Mouse (Mus musculus) liver, embryonic 13.5 days (tissue): ENCODE measurements around the gene Gm28053. TPM values are rescaled to one million over a fixed set of nuclear protein-coding genes. Genes with fewer than 3 reads are reported as not detected.
A peak's percentile ranks its signal among the peaks of the same experiment; 100 is the strongest.

ENCODE experiments used
- ATAC-seq: fragments of 200-750 bp; cut with Nextera tagmentation; 2 replicates; pipeline ENCODE4 v1.8.0; 2017; ENCODE audit warnings: low read depth, mild to moderate bottlenecking, moderate number of reproducible peaks, moderate library complexity
- DNase-seq: peaks from one replicate; pipeline ENCODE4 v3.0.0; 2022
- H3K27ac ChIP-seq: fragments of 300-500 bp; sonication (generic); 2 replicates; pipeline ENCODE4 v1.5.1; 2015; ENCODE audit warnings: moderate library complexity, mild to moderate bottlenecking, inconsistent platforms
- H3K27me3 ChIP-seq: fragments of 300-500 bp; sonication (generic); 2 replicates; pipeline ENCODE4 v1.6.1; 2015; ENCODE audit warnings: mild to moderate bottlenecking, inconsistent platforms
- H3K36me3 ChIP-seq: fragments of 300-500 bp; sonication (generic); 2 replicates; pipeline ENCODE4 v1.6.1; 2015; ENCODE audit warnings: mild to moderate bottlenecking, inconsistent platforms
- H3K4me1 ChIP-seq: fragments of 300-500 bp; sonication (generic); replicated peaks from 2 replicates; pipeline ENCODE4 v1.6.1; 2015; ENCODE audit warnings: inconsistent platforms
- H3K4me2 ChIP-seq: fragments of 300-500 bp; sonication (generic); 2 replicates; pipeline ENCODE4 v1.6.1; 2015; ENCODE audit warnings: inconsistent platforms, mild to moderate bottlenecking, moderate library complexity
- H3K4me3 ChIP-seq: fragments of 300-500 bp; sonication (generic); replicated peaks from 2 replicates; pipeline ENCODE4 v1.5.1; 2015; ENCODE audit warnings: mild to moderate bottlenecking, inconsistent platforms
- H3K9ac ChIP-seq: fragments of 300-500 bp; sonication (generic); 2 replicates; pipeline ENCODE4 v1.6.1; 2015; ENCODE audit warnings: mild to moderate bottlenecking, inconsistent platforms
- H3K9me3 ChIP-seq: fragments of 300-500 bp; sonication (generic); replicated peaks from 2 replicates; pipeline ENCODE4 v1.6.1; 2016; ENCODE audit warnings: inconsistent platforms
- WGBS: fragments of 180-500 bp; shearing (Covaris S2); methylation state at CpG from one replicate; pipeline ENCODE4 v1.1.7; 2015; ENCODE audit not compliant: insufficient replicate concordance; 5-methylcytosine and 5-hydroxymethylcytosine counted together
- polyA plus RNA-seq: library from polyadenylated mRNA; unstranded; fragments of >200 nt; fragmentation: Nextera tagmentation; extraction: Ambion mirVana; gene quantifications from 2 replicates; pipeline ENCODE4 v1.2.1, GENCODE M21; 2015

Gm28053 gene
- polyA plus RNA-seq, 1 experiment from 2014 or later: 1.6 TPM

- 65% methylated on average over 4 of the region's 4 CpGs for WGBS
- DNase-seq: no peak
- H3K9me3 ChIP-seq: no peaks in the 10 kb centered on the region
These were observed 21.4 kb upstream of the Gm28053 start for GRCm38 (mm10) chr6:48696830-48697554.

GRCm38 (mm10) chr6:48697555-48697930 is 20.9 kb upstream of the Gm28053 start:
- no peak overlapping the region for H3K27ac ChIP-seq
- no peak overlapping the region for H3K4me2 ChIP-seq
- H3K36me3 ChIP-seq: no peaks in the 10 kb centered on the region

More at GRCm38 (mm10) chr6:48696830-48697554, 21.4 kb upstream of the Gm28053 start:
- Histone ChIP-seq H3K27me3 (no peaks in the 10 kb centered on the region), H3K4me3 (no peak overlapping the region), H3K27ac (no peak overlapping the region), H3K4me1 (no peaks in the 10 kb centered on the region; the same call in 1 of the 2 replicates), H3K36me3 (no peaks in the 10 kb centered on the region), H3K9ac (no peak overlapping the region), H3K4me2 (no peak overlapping the region)
- no peak for ATAC-seq

GRCm38 (mm10) chr6:48698066-48698856 is 20.1 kb upstream of the Gm28053 start:
- Histone ChIP-seq H3K36me3 (no peaks in the 10 kb centered on the region), H3K4me2 (no peak overlapping the region), H3K4me1 (no peaks in the 10 kb centered on the region; the same call in 1 of the 2 replicates), H3K27me3 (no peaks in the 10 kb centered on the region), H3K27ac (no peak overlapping the region), H3K4me3 (no peak overlapping the region), H3K9me3 (no peaks in the 10 kb centered on the region), H3K9ac (no peak overlapping the region)
- DNase-seq (no peak), ATAC-seq (no peak)
- 46% methylated on average over 7 of the region's 7 CpGs for WGBS

More at GRCm38 (mm10) chr6:48697555-48697930, 20.9 kb upstream of the Gm28053 start:
- 32% methylated on average over 1 of the region's 1 CpGs for WGBS
- Histone ChIP-seq H3K4me1 (no peaks in the 10 kb centered on the region; the same call in 1 of the 2 replicates), H3K9me3 (no peaks in the 10 kb centered on the region), H3K9ac (no peak overlapping the region), H3K27me3 (no peaks in the 10 kb centered on the region), H3K4me3 (no peak overlapping the region)
- no peak for ATAC-seq
- no peak for DNase-seq

DNA sequence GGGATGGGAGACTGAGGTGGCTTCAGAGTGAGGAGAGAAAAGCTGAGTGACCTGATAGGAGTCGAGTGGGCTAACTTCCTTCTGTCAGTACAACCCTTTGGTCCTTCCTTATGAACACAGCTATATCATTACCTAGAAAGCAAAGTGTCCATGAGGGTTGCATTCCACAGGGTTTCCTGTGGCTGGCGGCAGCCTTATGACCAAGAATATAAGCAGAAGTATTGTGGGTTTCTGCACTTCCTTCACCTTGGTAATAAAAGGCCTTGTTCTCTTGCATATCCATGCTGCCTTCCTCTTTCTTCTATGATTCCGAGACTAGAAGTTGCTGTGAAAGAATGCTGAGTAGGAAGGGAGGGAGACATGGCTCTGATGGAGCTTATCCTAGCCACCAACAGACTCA is 19.5 kb upstream of the Gm28053 start:
- Histone ChIP-seq H3K4me2 (no peak overlapping the region), H3K27ac (no peak overlapping the region)

GRCm38 (mm10) chr6:48700251-48701075 is 17.9 kb upstream of the Gm28053 start:
- no peaks in the 10 kb centered on the region for H3K36me3 ChIP-seq
- H3K9me3 ChIP-seq: no peaks in the 10 kb centered on the region
- peak overlapping the region; percentile 14; the same call in 1 of the 2 replicates for H3K27ac ChIP-seq
- DNase-seq: no peak
- no peaks in the 10 kb centered on the region for H3K27me3 ChIP-seq
- H3K9ac ChIP-seq: no peak overlapping the region
- H3K4me2 ChIP-seq: no peak overlapping the region
- peak; percentile 36; the same call in 1 of the 2 replicates for ATAC-seq
- WGBS: 14% methylated on average over 5 of the region's 5 CpGs
- no peaks in the 10 kb centered on the region; the same call in 1 of the 2 replicates for H3K4me1 ChIP-seq
- no peak overlapping the region for H3K4me3 ChIP-seq

More for the DNA sequence above, 19.5 kb upstream of the Gm28053 start:
- Histone ChIP-seq H3K4me1 (no peaks in the 10 kb centered on the region; the same call in 1 of the 2 replicates), H3K27me3 (no peaks in the 10 kb centered on the region), H3K4me3 (no peak overlapping the region), H3K9me3 (no peaks in the 10 kb centered on the region), H3K9ac (no peak overlapping the region), H3K36me3 (no peaks in the 10 kb centered on the region)
- ATAC-seq (no peak), DNase-seq (no peak)
- 19% methylated on average over 3 of the region's 3 CpGs for WGBS

DNA sequence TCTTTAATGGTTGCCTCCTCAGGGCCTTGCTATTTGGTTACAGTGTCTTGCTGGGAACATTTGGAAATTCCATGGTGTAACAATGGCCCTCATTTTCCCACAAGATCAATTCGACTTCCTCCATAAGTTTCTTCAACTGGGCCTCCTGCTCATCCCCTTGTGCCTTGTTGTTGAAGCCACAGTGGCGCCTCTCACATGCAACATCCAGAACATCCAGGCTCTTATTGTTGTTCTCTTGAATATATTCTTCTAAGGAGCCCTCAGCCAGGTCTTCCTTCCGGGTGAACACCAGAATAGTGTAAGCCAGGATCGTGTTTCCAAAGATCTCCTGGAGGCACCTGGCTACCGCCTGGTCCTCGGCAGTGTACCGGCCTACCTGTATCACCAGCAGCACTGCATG is 16.3 kb upstream of the Gm28053 start:
- WGBS: 72% methylated on average over 7 of the region's 7 CpGs

DNA sequence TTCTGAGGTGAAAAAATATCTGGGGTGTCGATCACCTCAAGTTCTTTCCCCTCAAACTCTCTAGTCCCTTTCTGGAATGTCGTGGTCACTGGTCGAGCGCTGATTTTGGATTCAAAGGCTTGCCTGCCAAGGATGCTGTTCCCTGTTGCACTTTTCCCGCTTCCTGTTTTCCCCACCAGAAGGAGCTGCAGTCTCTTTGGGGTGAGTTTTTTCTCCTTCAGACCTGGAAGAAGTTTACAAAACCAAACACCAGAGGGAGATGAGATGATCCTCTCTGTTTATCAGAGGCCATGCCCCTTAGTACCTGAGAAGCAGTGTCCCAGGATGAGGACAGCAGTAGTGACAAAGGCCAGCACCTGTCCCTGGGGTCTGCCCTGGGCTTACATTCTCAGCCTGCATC is 15.8 kb upstream of the Gm28053 start:
- H3K4me2 ChIP-seq: no peak overlapping the region
- DNase-seq (no peak), ATAC-seq (no peak)
- H3K9ac ChIP-seq: no peak overlapping the region
- no peaks in the 10 kb centered on the region for H3K9me3 ChIP-seq
- H3K27ac ChIP-seq: no peak overlapping the region
- H3K4me1 ChIP-seq: no peaks in the 10 kb centered on the region; the same call in 1 of the 2 replicates
- no peaks in the 10 kb centered on the region for H3K36me3 ChIP-seq
- no peak overlapping the region for H3K4me3 ChIP-seq
- no peaks in the 10 kb centered on the region for H3K27me3 ChIP-seq
- WGBS: 74% methylated on average over 5 of the region's 5 CpGs

More for the DNA sequence above, 16.3 kb upstream of the Gm28053 start:
- Histone ChIP-seq H3K27me3 (no peaks in the 10 kb centered on the region), H3K9me3 (no peaks in the 10 kb centered on the region), H3K9ac (no peak overlapping the region), H3K36me3 (no peaks in the 10 kb centered on the region), H3K27ac (no peak overlapping the region), H3K4me3 (no peak overlapping the region), H3K4me2 (no peak overlapping the region), H3K4me1 (no peaks in the 10 kb centered on the region; the same call in 1 of the 2 replicates)
- no peak for DNase-seq
- no peak for ATAC-seq

DNA sequence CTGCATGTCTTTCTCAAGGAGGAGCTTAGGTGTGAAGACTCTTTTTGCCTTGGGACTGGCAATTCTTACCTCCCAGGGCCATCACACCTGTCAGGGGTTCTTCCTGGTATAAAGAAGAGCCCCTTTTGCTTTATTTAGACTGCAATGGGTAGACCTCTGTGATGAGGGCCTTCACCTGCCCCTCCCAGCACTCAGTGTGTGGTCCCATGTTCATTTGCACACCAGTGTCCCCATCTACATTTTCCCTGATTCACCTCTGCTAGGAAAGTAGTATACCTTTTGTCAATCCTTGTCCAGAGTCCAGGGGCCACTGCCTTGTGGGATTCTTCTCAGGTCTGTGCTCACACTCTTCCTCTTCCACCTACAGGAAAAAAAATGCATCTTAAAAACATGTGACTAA is 14.3 kb upstream of the Gm28053 start:
- no peak overlapping the region for H3K9ac ChIP-seq
- no peaks in the 10 kb centered on the region for H3K9me3 ChIP-seq
- H3K36me3 ChIP-seq: no peaks in the 10 kb centered on the region
- no peaks in the 10 kb centered on the region; the same call in 1 of the 2 replicates for H3K4me1 ChIP-seq
- H3K27me3 ChIP-seq: no peaks in the 10 kb centered on the region
- no peak overlapping the region for H3K4me2 ChIP-seq
- no peak overlapping the region for H3K27ac ChIP-seq
- ATAC-seq: no peak
- no peak overlapping the region for H3K4me3 ChIP-seq
- no peak for DNase-seq

GRCm38 (mm10) chr6:48706130-48706529 is 12.3 kb upstream of the Gm28053 start:
- Histone ChIP-seq H3K9ac (no peak overlapping the region; the same call in 1 of the 2 replicates), H3K27ac (no peak overlapping the region), H3K4me1 (no peaks in the 10 kb centered on the region; the same call in 1 of the 2 replicates), H3K9me3 (no peaks in the 10 kb centered on the region), H3K4me2 (no peak overlapping the region), H3K4me3 (no peak overlapping the region; the same call in 1 of the 2 replicates), H3K27me3 (no peaks in the 10 kb centered on the region), H3K36me3 (no peaks in the 10 kb centered on the region)
- no peak for ATAC-seq
- DNase-seq: no peak
- WGBS: 49% methylated on average over 3 of the region's 3 CpGs

GRCm38 (mm10) chr6:48720326-48720725 is 1.9 kb downstream of the Gm28053 start:
- Histone ChIP-seq H3K4me2 (no peak overlapping the region), H3K9me3 (no peaks in the 10 kb centered on the region), H3K4me3 (no peak overlapping the region), H3K27me3 (no peaks in the 10 kb centered on the region), H3K27ac (no peak overlapping the region), H3K4me1 (no peaks in the 10 kb centered on the region), H3K36me3 (no peaks in the 10 kb centered on the region), H3K9ac (no peak overlapping the region)
- 68% methylated on average over 4 of the region's 4 CpGs for WGBS
- no peak for ATAC-seq
- DNase-seq: no peak

- H3K27ac ChIP-seq: no peak overlapping the region
- DNase-seq (no peak), ATAC-seq (no peak)
- 53% methylated on average over 8 of the region's 8 CpGs for WGBS
- no peak overlapping the region for H3K9ac ChIP-seq
- H3K36me3 ChIP-seq: no peaks in the 10 kb centered on the region
- H3K4me1 ChIP-seq: 0 out of 2 replicates have a peak, but pooled peaks cover 3% of the 10 kb centered on the region
- no peaks in the 10 kb centered on the region for H3K9me3 ChIP-seq
- H3K27me3 ChIP-seq: no peaks in the 10 kb centered on the region
- H3K4me3 ChIP-seq: no peak overlapping the region
- no peak overlapping the region for H3K4me2 ChIP-seq
These were observed 5.1 kb downstream of the Gm28053 start for GRCm38 (mm10) chr6:48723468-48723867.
